Mouse (Mus musculus) spleen, postnatal 4 days (tissue): ENCODE results near the gene Olfr61.
"Not testable (repeated sequence)": the region's sequence is repeated elsewhere in the genome, so short reads cannot be mapped to it uniquely, and the experiment has no call there.

Source experiments
- DNase-seq, 2 experiments: peaks; one replicate each; pipeline ENCODE4 v3.0.0; 2022; ENCODE audit warnings: low spot score in 2 of 2

Gene Olfr61

DNA sequence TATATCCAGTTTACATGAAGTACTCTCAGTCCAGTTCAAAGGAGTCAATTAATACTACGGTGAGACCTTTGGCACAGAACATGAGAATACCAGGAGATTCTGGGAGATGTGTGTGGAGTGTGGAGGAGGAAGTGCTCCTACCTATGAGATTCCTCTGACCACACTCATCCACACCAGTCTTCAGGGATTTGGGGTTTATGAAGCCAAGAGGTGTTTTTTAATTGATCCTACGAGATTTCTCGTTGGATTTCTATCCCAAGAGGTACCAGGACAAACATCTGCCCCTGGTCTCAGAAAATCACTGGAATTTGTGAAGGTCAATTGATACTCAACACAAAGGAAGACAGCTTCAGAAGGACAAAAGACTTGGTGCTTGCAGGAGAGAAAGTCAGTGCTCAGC, at the start of gene Olfr61:
TSS of gene Olfr61 (plus strand) at position 301 of the 400 bp plus-strand sequence.
- DNase-seq: not testable (repeated sequence)

GRCm38 (mm10) chr7:140600969-140601368, 27.8 kb upstream of the Olfr61 start, which contains the start of gene Olfr46:
Gene Olfr46 (plus strand): TSS chr7:140601269.
- not testable (repeated sequence) for DNase-seq

DNA sequence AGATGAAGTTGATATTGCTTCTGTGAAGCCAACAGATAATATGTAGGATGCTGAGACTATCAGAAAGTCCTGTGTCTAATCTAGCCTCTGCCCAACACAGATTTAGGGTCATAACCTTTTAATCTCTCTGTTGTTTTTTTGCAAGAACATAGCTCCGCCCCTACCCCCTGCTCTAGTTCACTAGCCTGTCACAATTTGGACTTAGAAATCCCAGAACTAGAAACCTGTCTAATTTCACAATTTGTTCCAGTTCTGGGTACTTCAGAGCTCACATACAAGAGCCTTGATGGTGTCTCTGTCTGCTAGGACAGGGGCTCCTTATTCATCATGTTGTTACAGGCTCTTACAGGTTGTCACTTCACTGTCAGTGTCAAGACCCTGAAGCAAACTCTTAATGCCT, 1.8 kb downstream of the Olfr61 start:
- no peak for DNase-seq

GRCm38 (mm10) chr7:140646152-140646551, 17.4 kb downstream of the Olfr61 start, which contains the start of gene Olfr53:
Gene Olfr53 (plus strand): TSS chr7:140646452.
- no peak for DNase-seq

- no peak for DNase-seq
These were observed 30.9 kb downstream of the Olfr61 start, which contains the start of gene Olfr539 for GRCm38 (mm10) chr7:140659630-140660029. Gene Olfr539 (plus strand): TSS chr7:140659930.

DNA sequence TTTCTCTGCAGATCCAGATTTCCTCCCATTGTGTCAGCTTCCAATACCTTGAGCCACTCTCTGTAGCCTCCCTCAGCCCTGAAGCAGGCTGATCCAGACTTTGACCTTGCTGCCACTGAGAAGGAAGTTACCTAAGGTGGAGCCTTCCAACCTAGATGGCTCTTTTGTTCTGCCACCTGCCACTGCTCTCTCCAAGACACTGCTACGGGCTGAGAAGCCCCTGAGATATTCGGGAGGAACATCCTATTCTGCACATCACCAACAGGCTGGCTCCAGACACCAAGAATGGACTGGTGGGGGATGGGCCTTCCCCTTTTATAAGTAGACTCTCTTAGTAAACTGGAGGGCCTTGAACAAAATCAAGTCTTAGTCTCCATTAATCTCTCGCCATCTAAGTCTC, 41.9 kb downstream of the Olfr61 start:
- not testable (repeated sequence) for DNase-seq

GRCm38 (mm10) chr7:140675863-140676262, 47.1 kb downstream of the Olfr61 start:
- no peak for DNase-seq

GRCm38 (mm10) chr7:140679591-140679990, 50.8 kb downstream of the Olfr61 start:
- DNase-seq: not testable (repeated sequence)

- DNase-seq: no peak
These were observed 52.9 kb downstream of the Olfr61 start, which contains the start of gene Olfr45 for GRCm38 (mm10) chr7:140681651-140682050. Gene Olfr45 (plus strand): TSS chr7:140681951.
